ENCODE assay signal across 22 mouse cellular contexts in genomic region chr4:108370409-108370808, GRCm38 (mm10). TPM values are rescaled to one million over a fixed set of nuclear protein-coding genes. Genes with fewer than 3 reads are reported as not detected.
DNase-seq lines count a peak whose midpoint lies in the region; ATAC-seq lines count a peak whose summit lies in the region.
"Had no signal": no experiment of that assay in that cellular context is flagged by ENCODE, and none has a peak within 500 bp of the region (broad histone marks: within the 10 kb centered on the region; RNA-seq: fewer than 3 reads in every experiment).

No protein-coding gene starts in this region.

- intact Hi-C loops in heart, postnatal 36 days (cut with DNase I), result no loop called here

- H3K4me2 ChIP-seq in intestine, embryonic 14.5 days (ENCODE audit: low read length), result no peak overlapping the region
- H3K4me2 ChIP-seq: embryonic facial prominence, embryonic 12.5 days; forebrain, embryonic 15.5 days; heart, embryonic 12.5 days; hindbrain, embryonic 13.5 days had no signal

- no peaks in the 10 kb centered on the region; the same call in 1 of the 2 replicates for H3K4me1 ChIP-seq in intestine, embryonic 14.5 days (replicated peaks; ENCODE audit: control insufficient read depth, insufficient read depth, low read length)
- H3K4me1 ChIP-seq: embryonic facial prominence, embryonic 12.5 days; forebrain, embryonic 15.5 days; hindbrain, embryonic 13.5 days had no signal

- 55% methylated on average over 4 of the region's 4 CpGs for WGBS in intestine, embryonic 14.5 days

- peak; percentile 96 for DNase-seq in 416B (ENCODE audit: low read depth)
- DNase-seq in ZHBTc4 (ENCODE audit: low read depth, low spot score), result peak; percentile 69
- DNase-seq in intestine, embryonic 14.5 days (ENCODE audit: low spot score), result no peak
- DNase-seq in B cell, adult 2 months, result no peak
- no peak for DNase-seq in heart, postnatal 36 days
- no peak for DNase-seq in spleen, adult 18-20 months
- DNase-seq in thymus, postnatal 25 days, result no peak
- DNase-seq: cerebellum, adult 2 months; cerebellum, postnatal 14 days; gastrocnemius, postnatal 14 days; heart, postnatal 4 days had no signal

- no peak overlapping the region for H3K27ac ChIP-seq in intestine, embryonic 14.5 days (ENCODE audit: low read depth)
- H3K27ac ChIP-seq: embryonic facial prominence, embryonic 12.5 days; forebrain, embryonic 15.5 days; hindbrain, embryonic 13.5 days; hindbrain, postnatal 0 days had no signal

- no peak overlapping the region for H3K4me3 ChIP-seq in intestine, embryonic 14.5 days (ENCODE audit: low read depth, low read length)
- H3K4me3 ChIP-seq: embryonic facial prominence, embryonic 12.5 days; forebrain, embryonic 15.5 days; heart, embryonic 12.5 days; hindbrain, embryonic 13.5 days had no signal

- H3K36me3 ChIP-seq in intestine, embryonic 14.5 days (ENCODE audit: control insufficient read depth, insufficient read depth, low read length), result no peaks in the 10 kb centered on the region
- H3K36me3 ChIP-seq: forebrain, embryonic 15.5 days; heart, embryonic 12.5 days; hindbrain, embryonic 13.5 days had no signal

- H3K9ac ChIP-seq in intestine, embryonic 14.5 days (ENCODE audit: low read length), result no peak overlapping the region
- H3K9ac ChIP-seq: embryonic facial prominence, embryonic 12.5 days; forebrain, embryonic 15.5 days; heart, embryonic 12.5 days; hindbrain, embryonic 13.5 days had no signal

- no peaks in the 10 kb centered on the region for H3K27me3 ChIP-seq in intestine, embryonic 14.5 days (replicated peaks; ENCODE audit: control insufficient read depth, insufficient read depth, low read length)
- H3K27me3 ChIP-seq: embryonic facial prominence, embryonic 12.5 days; forebrain, embryonic 15.5 days; heart, embryonic 12.5 days; hindbrain, embryonic 13.5 days had no signal

- H3K9me3 ChIP-seq in intestine, embryonic 14.5 days (ENCODE audit: control insufficient read depth, low read length), result no peaks in the 10 kb centered on the region
- H3K9me3 ChIP-seq: embryonic facial prominence, embryonic 12.5 days; forebrain, embryonic 15.5 days; heart, embryonic 12.5 days; hindbrain, embryonic 13.5 days had no signal

- ATAC-seq in intestine, embryonic 14.5 days (replicated peaks; ENCODE audit: low FRiP score, low TSS enrichment, low read depth), result peak; percentile 32; the same call in 1 of the 2 replicates
- ATAC-seq in megakaryocyte, adult 5-6 weeks (ENCODE audit: poor library complexity, severe bottlenecking), result peak; percentile 53
- ATAC-seq: activated CD4-positive, CD25-positive, alpha-beta regulatory T cell, adult 4 months; forebrain, embryonic 15.5 days; hindbrain, postnatal 0 days had no signal

RNA-seq across cellular contexts. Expression of gene Shisal2a, which starts 12.7 kb away (rescaled TPM):
- 1.7 and 3.4 TPM in 2 replicates for polyA plus RNA-seq in intestine, embryonic 14.5 days (2014; fragmentation: Nextera tagmentation; extraction: Ambion mirVana)
- total RNA-seq in megakaryocyte, adult 5-6 weeks (2015), result not detected in 2 replicates
- total RNA-seq in megakaryocyte, adult 5-6 weeks (2017), result not detected in 2 replicates
- not detected for total RNA-seq in heart, postnatal 36 days (2021)
- total RNA-seq: gastrocnemius, adult 18-20 months; gastrocnemius, postnatal 14 days; heart, adult 8-10 months; MEL had no signal
- polyA plus RNA-seq: activated CD4-positive, CD25-positive, alpha-beta regulatory T cell, adult 4 months; C2C12 had no signal

RNA-seq across cellular contexts. Expression of gene Gpx7, which starts 36.4 kb away (rescaled TPM):
- 40.0 and 46.4 TPM in 2 replicates for polyA plus RNA-seq in intestine, embryonic 14.5 days (2014; fragmentation: Nextera tagmentation; extraction: Ambion mirVana)
- 0.38 and 3.6 TPM in 2 replicates for total RNA-seq in megakaryocyte, adult 5-6 weeks (2015)
- total RNA-seq in megakaryocyte, adult 5-6 weeks (2017), result 0.11 and 1.0 TPM in 2 replicates
- 1 to 10 TPM; 8.9 to 9.9 TPM for total RNA-seq in heart, postnatal 36 days (2021)
- total RNA-seq: MEL had no signal
- polyA plus RNA-seq: C2C12 had no signal

RNA-seq across cellular contexts. Expression of gene Coa7, which starts 42.5 kb away (rescaled TPM):
- polyA plus RNA-seq in intestine, embryonic 14.5 days (2014; fragmentation: Nextera tagmentation; extraction: Ambion mirVana), result 58.3 and 63.4 TPM in 2 replicates
- 4.3 and 10.3 TPM in 2 replicates for total RNA-seq in megakaryocyte, adult 5-6 weeks (2015)
- total RNA-seq in megakaryocyte, adult 5-6 weeks (2017), result 3.8 and 14.3 TPM in 2 replicates
- 10 to 100 TPM; 31.8 to 38.1 TPM for total RNA-seq in heart, postnatal 36 days (2021)

Comparison
In these comparisons a context has a peak if more than half of its experiments do, and no peak if none do; other contexts are left out.
1. DNase-seq: peak in 416B (single experiment) and ZHBTc4 (single experiment); none in intestine, embryonic 14.5 days (single experiment), B cell, adult 2 months (0 of 2), heart, postnatal 36 days (0 of 2), spleen, adult 18-20 months (0 of 2) and thymus, postnatal 25 days (single experiment).